Mouse (Mus musculus) neural tube, embryonic 13.5 days (tissue): ENCODE measurements at regions not wholly inside any gene's neighbourhood (a gene's known extent, or its start where the extent isn't known, plus 50 kb on each side); places are given as distances from the start of the nearest gene placed in this dataset.

Source experiments
- ATAC-seq: fragments of 200-750 bp; cut with Nextera tagmentation; 2 replicates; pipeline ENCODE4 v1.8.0; 2017; ENCODE audit warnings: low read depth, mild to moderate bottlenecking, moderate TSS enrichment, moderate library complexity
- H3K27ac ChIP-seq: fragments of 300-500 bp; sonication (generic); replicated peaks from 2 replicates; pipeline ENCODE4 v1.5.1; 2015; ENCODE audit warnings: moderate library complexity, mild to moderate bottlenecking, inconsistent platforms
- H3K27me3 ChIP-seq: fragments of 300-500 bp; sonication (generic); 2 replicates; pipeline ENCODE4 v1.6.1; 2015; ENCODE audit warnings: mild to moderate bottlenecking, inconsistent platforms
- H3K36me3 ChIP-seq: fragments of 300-500 bp; sonication (generic); 2 replicates; pipeline ENCODE4 v1.6.1; 2015; ENCODE audit warnings: mild to moderate bottlenecking, inconsistent platforms
- H3K4me1 ChIP-seq: fragments of 300-500 bp; sonication (generic); replicated peaks from 2 replicates; pipeline ENCODE4 v1.6.1; 2015; ENCODE audit warnings: inconsistent platforms
- H3K4me2 ChIP-seq: fragments of 300-500 bp; sonication (generic); 2 replicates; pipeline ENCODE4 v1.6.1; 2015; ENCODE audit warnings: inconsistent platforms, mild to moderate bottlenecking, moderate library complexity
- H3K4me3 ChIP-seq: fragments of 300-500 bp; sonication (generic); 2 replicates; pipeline ENCODE4 v1.5.1; 2015; ENCODE audit warnings: mild to moderate bottlenecking, inconsistent platforms
- H3K9ac ChIP-seq: fragments of 300-500 bp; sonication (generic); 2 replicates; pipeline ENCODE4 v1.6.1; 2015; ENCODE audit warnings: moderate library complexity, mild to moderate bottlenecking, inconsistent platforms
- H3K9me3 ChIP-seq: fragments of 300-500 bp; sonication (generic); 2 replicates; pipeline ENCODE4 v1.6.1; 2016; ENCODE audit warnings: inconsistent platforms
- WGBS: fragments of 180-500 bp; shearing (Covaris S2); methylation state at CpG from one replicate; pipeline ENCODE4 v1.1.7; 2015; 5-methylcytosine and 5-hydroxymethylcytosine counted together

DNA sequence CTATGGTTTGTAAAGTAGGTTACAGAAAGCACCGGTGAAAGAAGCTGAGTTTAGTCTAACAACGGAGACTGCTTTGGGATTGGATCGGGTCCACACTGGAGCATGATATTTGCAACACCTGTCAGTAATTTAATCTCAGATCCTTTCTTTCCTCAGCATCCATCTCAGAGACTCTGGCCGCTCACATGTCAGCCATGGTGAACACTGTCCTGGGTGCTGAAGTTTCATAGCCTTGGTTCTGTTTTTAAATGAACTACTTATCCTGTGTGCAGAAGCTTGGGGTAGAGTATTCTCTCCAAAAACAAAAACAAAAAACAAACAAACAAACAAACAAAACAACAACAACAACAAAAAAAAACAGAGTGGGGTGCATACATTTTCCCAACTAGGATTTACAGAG is 600.1 kb downstream of the Nr2f2 start:
- H3K36me3 ChIP-seq, result no peaks in the 10 kb centered on the region
- ATAC-seq, result no peak
- H3K9me3 ChIP-seq, result no peaks in the 10 kb centered on the region
- no peaks in the 10 kb centered on the region for H3K27me3 ChIP-seq
- H3K4me2 ChIP-seq, result no peak overlapping the region
- no peak overlapping the region for H3K4me3 ChIP-seq
- H3K27ac ChIP-seq, result no peak overlapping the region
- H3K4me1 ChIP-seq, result 0 out of 2 replicates have a peak, but pooled peaks cover 8% of the 10 kb centered on the region
- 70% methylated on average over 4 of the region's 4 CpGs for WGBS
- H3K9ac ChIP-seq, result no peak overlapping the region

DNA sequence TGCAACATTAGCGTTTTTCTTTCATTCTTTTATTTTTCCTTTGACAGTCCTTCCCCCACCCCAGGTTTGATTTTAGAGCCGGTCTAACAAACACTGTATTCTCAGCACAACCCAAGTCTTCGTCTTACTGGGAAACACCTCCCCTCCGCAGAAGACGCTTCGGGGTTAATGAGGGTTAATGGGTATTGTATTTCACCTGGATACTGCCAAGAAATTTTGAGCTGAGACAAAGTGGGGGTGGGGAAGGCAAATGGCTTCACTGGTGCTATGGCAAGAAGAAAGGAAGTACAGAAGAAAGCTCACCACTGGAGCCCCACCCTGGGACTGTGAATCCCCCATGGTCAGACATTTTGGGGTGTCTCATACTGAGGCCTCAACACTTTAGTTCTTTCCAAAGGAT is 626.0 kb downstream of the Nr2f2 start:
- Histone ChIP-seq H3K27me3 (no peaks in the 10 kb centered on the region), H3K9me3 (no peaks in the 10 kb centered on the region), H3K27ac (no peak overlapping the region), H3K4me1 (no peaks in the 10 kb centered on the region), H3K4me2 (no peak overlapping the region), H3K4me3 (no peak overlapping the region), H3K36me3 (no peaks in the 10 kb centered on the region), H3K9ac (no peak overlapping the region)
- WGBS, result 67% methylated on average over 6 of the region's 6 CpGs
- ATAC-seq, result no peak

DNA sequence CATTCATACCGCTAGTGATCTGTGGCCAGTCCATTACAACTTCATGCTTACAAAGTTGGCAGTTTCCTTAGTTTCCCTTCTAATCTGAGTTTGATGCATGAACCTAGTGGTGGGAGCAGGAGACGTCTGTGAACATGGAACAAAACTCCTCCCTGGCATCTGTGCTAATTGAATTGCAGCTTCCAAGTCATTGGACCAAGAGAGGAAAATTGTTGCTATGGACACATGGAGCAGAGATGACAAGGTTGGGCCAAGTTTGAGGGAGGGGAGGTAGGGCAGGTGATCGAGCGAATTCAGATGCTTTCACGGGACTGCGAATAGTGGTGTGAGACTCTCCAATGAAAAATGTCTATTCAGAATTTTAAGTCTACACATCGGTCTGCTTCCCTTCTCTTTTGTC is 627.5 kb downstream of the Nr2f2 start:
- no peaks in the 10 kb centered on the region for H3K9me3 ChIP-seq
- H3K4me3 ChIP-seq, result no peak overlapping the region
- H3K4me1 ChIP-seq, result no peaks in the 10 kb centered on the region
- WGBS, result 86% methylated on average over 7 of the region's 7 CpGs
- H3K9ac ChIP-seq, result no peak overlapping the region
- H3K27ac ChIP-seq, result no peak overlapping the region
- H3K27me3 ChIP-seq, result no peaks in the 10 kb centered on the region
- ATAC-seq, result no peak
- H3K4me2 ChIP-seq, result no peak overlapping the region
- no peaks in the 10 kb centered on the region for H3K36me3 ChIP-seq

DNA sequence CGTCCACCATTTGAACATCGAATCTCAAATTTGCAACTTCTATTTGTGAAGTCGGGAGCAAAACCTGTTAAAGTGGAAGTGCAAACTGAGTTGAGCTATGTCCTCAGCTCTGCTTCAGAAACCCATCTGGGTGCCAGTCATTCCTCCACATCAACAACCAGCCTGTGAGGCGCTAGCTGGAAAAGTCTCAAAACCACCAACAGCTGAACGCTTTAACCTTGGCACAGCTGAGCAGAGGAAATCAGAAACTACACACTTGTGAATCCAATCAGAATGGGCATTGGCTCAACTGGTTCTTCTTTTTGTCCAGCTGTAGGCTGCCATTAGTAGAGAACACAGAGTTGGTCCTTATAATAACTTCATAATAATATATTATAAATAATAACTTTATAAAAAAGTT is 651.5 kb downstream of the Nr2f2 start:
- H3K9ac ChIP-seq, result no peak overlapping the region
- no peaks in the 10 kb centered on the region for H3K4me1 ChIP-seq
- no peaks in the 10 kb centered on the region for H3K9me3 ChIP-seq
- H3K4me2 ChIP-seq, result no peak overlapping the region
- ATAC-seq, result no peak
- no peaks in the 10 kb centered on the region for H3K36me3 ChIP-seq
- no peak overlapping the region for H3K27ac ChIP-seq
- no peak overlapping the region for H3K4me3 ChIP-seq
- H3K27me3 ChIP-seq, result no peaks in the 10 kb centered on the region
- 94% methylated on average over 5 of the region's 5 CpGs for WGBS

DNA sequence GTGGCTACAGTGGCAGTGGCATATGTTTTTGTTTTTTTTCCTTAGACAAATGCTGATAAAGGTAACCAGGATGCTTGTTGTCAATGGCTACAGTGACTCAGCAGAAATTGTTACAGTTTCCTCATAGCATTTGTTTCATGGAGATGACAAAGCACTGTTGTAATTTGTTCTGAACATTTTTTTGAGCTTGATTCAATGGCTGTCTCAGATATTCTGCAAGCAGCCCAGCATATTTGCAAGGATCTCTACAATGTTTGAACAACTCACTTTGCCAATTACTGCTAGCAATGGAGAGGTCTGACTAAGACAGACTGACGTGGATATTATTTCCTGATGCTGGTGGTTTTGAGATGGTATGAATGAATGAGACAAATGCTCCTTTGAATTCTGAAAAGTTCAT is 696.3 kb downstream of the Nr2f2 start:
- Histone ChIP-seq H3K4me1 (no peaks in the 10 kb centered on the region), H3K27ac (no peak overlapping the region), H3K4me3 (no peak overlapping the region), H3K9ac (no peak overlapping the region), H3K36me3 (no peaks in the 10 kb centered on the region), H3K4me2 (no peak overlapping the region), H3K9me3 (no peaks in the 10 kb centered on the region), H3K27me3 (no peaks in the 10 kb centered on the region)
- 82% methylated on average over 1 of the region's 1 CpGs for WGBS
- no peak for ATAC-seq

DNA sequence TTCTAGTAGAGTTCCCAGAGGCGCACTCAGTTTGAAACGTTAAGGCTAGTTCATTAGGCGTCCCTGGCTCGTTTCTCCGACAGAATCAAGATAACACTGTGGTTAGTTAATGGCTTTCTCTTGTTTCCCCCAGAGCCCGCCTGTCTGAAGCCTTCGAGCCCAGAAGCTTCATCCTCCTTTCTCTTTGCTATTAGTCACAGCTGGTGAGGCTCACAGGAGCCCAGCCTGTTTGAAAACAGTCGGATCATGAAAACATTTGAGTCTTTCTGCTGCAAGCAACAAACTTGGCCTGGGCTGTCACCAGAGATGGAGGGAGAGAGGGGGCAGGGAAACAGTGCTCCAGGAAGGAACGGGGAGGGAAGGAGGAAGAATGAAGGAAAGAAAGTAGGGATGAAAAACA is 711.0 kb downstream of the Nr2f2 start:
- Histone ChIP-seq H3K4me1 (peaks cover 6% of the 10 kb centered on the region; the same call in 1 of the 2 replicates), H3K9me3 (no peaks in the 10 kb centered on the region), H3K27ac (no peak overlapping the region), H3K4me3 (no peak overlapping the region), H3K9ac (no peak overlapping the region), H3K4me2 (no peak overlapping the region), H3K27me3 (no peaks in the 10 kb centered on the region), H3K36me3 (no peaks in the 10 kb centered on the region)
- ATAC-seq, result no peak
- WGBS, result 20% methylated on average over 9 of the region's 9 CpGs

DNA sequence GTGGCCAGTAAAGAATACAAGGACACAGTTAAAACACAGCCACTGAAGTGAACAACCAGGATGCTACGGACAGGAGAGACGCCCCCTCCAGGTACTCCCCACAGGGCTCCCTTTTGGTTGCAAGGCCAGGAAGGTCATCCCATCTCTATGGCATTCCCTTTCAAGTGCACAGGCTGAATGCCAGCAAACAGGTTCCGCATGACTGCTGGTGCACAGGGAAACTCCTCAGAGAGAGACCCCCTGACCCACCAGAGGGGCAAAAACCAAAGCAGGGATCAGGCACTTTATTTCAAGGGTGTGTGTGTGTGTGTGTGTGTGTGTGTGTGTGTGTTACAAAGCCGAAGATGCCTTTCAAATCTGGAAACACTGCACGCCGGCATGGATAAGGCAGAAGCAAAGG is 721.1 kb downstream of the Nr2f2 start:
- no peaks in the 10 kb centered on the region for H3K9me3 ChIP-seq
- no peaks in the 10 kb centered on the region for H3K4me1 ChIP-seq
- H3K27me3 ChIP-seq, result no peaks in the 10 kb centered on the region
- no peak overlapping the region for H3K9ac ChIP-seq
- ATAC-seq, result no peak
- no peak overlapping the region for H3K4me2 ChIP-seq
- H3K4me3 ChIP-seq, result no peak overlapping the region
- H3K36me3 ChIP-seq, result no peaks in the 10 kb centered on the region
- H3K27ac ChIP-seq, result no peak overlapping the region
- 61% methylated on average over 6 of the region's 6 CpGs for WGBS

DNA sequence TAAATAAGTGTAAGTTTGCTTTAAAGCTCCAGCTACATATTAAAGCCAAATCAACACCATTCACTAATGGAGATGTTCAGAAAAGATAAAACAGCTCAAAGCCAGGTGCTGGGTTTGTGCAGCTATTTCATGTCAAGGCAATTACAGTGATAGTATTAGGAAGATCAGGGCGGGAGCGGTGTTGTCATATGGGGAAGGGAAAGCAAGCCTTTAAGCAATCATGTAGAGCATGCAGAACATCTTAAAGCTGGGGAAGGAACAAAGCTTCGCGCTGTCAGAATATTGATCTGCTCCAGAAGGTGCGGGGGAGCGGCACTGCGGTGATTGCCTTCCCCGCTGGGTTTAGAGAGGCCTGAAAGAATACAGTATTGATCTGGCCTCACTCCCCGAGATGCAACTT is 724.9 kb downstream of the Nr2f2 start:
- Histone ChIP-seq H3K36me3 (no peaks in the 10 kb centered on the region), H3K9ac (no peak overlapping the region), H3K4me2 (no peak overlapping the region), H3K9me3 (no peaks in the 10 kb centered on the region), H3K27me3 (no peaks in the 10 kb centered on the region), H3K27ac (no peak overlapping the region), H3K4me3 (no peak overlapping the region), H3K4me1 (no peaks in the 10 kb centered on the region)
- ATAC-seq, result no peak
- WGBS, result 35% methylated on average over 9 of the region's 9 CpGs

DNA sequence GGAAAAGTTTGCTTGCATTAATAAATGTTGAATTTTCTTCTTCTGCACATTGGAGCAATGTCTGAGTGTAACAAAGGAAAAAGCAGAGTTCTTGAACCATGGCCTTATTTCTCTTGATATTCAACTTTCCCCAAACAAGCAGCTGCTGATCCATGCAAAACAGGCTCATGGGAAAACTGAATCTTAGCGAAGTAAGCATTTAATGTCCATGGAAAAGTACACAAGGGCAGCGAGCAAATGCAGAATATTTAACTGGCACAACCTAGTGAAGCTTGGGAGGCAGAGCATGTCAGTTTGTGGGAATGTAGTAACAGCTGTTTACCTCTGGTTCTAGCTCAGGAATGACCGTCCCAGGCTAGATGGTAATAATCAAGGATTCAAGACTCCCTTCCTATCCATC is 766.7 kb downstream of the Nr2f2 start:
- no peak for ATAC-seq
- H3K9me3 ChIP-seq, result no peaks in the 10 kb centered on the region
- H3K27ac ChIP-seq, result no peak overlapping the region
- H3K4me1 ChIP-seq, result no peaks in the 10 kb centered on the region
- no peak overlapping the region for H3K9ac ChIP-seq
- no peaks in the 10 kb centered on the region for H3K27me3 ChIP-seq
- H3K36me3 ChIP-seq, result no peaks in the 10 kb centered on the region
- H3K4me3 ChIP-seq, result no peak overlapping the region
- no peak overlapping the region for H3K4me2 ChIP-seq
- 59% methylated on average over 3 of the region's 3 CpGs for WGBS

DNA sequence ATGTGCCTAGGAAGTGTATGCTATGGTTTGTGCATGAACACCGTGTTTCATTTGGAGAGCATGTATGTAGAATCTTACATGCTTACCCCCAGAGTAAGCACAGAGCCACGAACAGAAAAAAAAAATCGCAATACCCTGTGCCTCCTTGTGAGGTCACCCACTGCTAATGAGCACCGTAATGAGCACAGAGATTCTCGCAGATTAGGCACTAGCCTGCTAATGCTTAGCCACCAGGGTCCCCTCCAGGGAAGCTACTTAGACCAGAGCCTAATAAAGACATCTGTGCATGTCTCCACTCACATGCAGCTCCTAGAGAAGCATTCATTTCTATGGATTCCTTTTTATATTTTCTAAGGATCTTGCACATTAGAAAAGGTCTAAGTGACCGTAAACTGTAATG is 780.8 kb downstream of the Nr2f2 start:
- Histone ChIP-seq H3K9ac (no peak overlapping the region), H3K4me1 (no peaks in the 10 kb centered on the region), H3K36me3 (no peaks in the 10 kb centered on the region), H3K27ac (no peak overlapping the region), H3K4me2 (no peak overlapping the region), H3K4me3 (no peak overlapping the region), H3K27me3 (peaks cover 2% of the 10 kb centered on the region), H3K9me3 (no peaks in the 10 kb centered on the region)
- no peak for ATAC-seq
- 47% methylated on average over 6 of the region's 6 CpGs for WGBS

DNA sequence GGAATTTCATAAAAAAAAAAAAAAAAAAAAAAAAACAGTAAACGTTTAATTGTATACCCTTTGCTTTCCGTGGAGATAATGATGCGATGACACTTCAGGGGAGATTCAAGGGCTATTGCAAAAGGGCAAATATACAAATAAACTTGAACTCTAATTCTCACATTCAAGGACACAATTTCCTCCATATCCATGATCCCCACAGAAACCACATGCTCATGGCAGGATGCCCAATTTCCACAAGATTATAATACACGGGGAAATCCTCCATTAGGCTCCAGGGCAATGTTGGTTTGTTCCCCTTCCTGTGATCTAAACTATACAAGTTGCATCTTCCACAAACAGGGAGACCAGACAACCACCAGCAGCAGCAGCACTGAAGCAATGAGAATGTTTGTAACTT is 781.4 kb downstream of the Nr2f2 start:
- Histone ChIP-seq H3K9ac (no peak overlapping the region), H3K4me2 (no peak overlapping the region), H3K4me3 (no peak overlapping the region), H3K27me3 (peaks cover 5% of the 10 kb centered on the region), H3K36me3 (no peaks in the 10 kb centered on the region), H3K9me3 (no peaks in the 10 kb centered on the region), H3K4me1 (no peaks in the 10 kb centered on the region), H3K27ac (no peak overlapping the region)
- ATAC-seq, result no peak
- 81% methylated on average over 4 of the region's 4 CpGs for WGBS

DNA sequence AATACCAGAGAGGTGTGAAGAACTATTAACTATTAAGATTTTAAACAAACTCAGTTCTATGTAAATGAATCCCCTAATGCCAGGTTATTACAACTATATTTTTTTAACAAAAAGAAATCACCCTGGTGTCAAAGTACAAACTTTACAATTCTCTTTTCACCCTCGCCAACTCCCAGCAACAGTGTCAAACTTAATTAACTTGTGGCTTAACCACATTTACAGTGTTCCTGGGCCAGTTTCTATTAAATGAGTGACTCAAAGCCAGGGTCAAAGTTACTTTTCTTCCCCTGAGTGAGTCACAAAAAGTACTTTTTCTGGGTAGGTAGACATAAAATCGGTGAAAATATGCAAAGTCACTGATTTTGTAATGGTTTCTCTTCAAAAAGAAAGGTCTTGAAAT is 782.0 kb downstream of the Nr2f2 start:
- no peak overlapping the region for H3K4me2 ChIP-seq
- no peaks in the 10 kb centered on the region for H3K9me3 ChIP-seq
- H3K4me3 ChIP-seq, result no peak overlapping the region
- no peak for ATAC-seq
- H3K9ac ChIP-seq, result no peak overlapping the region
- no peaks in the 10 kb centered on the region for H3K36me3 ChIP-seq
- no peak overlapping the region for H3K27ac ChIP-seq
- H3K27me3 ChIP-seq, result peaks cover 8% of the 10 kb centered on the region
- WGBS, result 83% methylated on average over 2 of the region's 2 CpGs
- H3K4me1 ChIP-seq, result no peaks in the 10 kb centered on the region

DNA sequence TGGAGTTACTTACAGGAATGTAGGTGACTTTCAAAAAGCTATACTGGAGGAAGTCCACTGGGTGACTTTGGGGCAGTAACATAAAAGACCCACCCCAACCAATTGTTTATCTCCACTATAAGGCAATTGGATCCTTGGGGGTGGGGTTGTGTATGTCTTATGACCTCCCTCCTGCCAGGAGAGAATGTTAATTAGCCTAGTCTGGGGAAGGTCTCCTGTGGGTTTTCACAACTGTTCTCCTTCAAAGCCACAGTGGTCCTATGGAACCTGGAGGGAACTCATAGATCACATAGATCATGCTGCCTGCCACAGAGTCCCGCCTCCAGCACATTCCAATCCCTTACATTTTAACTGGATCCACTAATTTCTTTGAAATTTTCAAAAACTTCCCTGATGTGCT is 782.6 kb downstream of the Nr2f2 start:
- Histone ChIP-seq H3K27me3 (peaks cover 12% of the 10 kb centered on the region), H3K4me2 (no peak overlapping the region), H3K4me3 (no peak overlapping the region), H3K9ac (no peak overlapping the region), H3K4me1 (0 out of 2 replicates have a peak, but pooled peaks cover 4% of the 10 kb centered on the region), H3K36me3 (no peaks in the 10 kb centered on the region), H3K27ac (no peak overlapping the region), H3K9me3 (no peaks in the 10 kb centered on the region)
- no peak for ATAC-seq
- 24% methylated on average over 1 of the region's 1 CpGs for WGBS
